Mouse (Mus musculus): ENCODE results near the gene Psmb11.

DNA sequence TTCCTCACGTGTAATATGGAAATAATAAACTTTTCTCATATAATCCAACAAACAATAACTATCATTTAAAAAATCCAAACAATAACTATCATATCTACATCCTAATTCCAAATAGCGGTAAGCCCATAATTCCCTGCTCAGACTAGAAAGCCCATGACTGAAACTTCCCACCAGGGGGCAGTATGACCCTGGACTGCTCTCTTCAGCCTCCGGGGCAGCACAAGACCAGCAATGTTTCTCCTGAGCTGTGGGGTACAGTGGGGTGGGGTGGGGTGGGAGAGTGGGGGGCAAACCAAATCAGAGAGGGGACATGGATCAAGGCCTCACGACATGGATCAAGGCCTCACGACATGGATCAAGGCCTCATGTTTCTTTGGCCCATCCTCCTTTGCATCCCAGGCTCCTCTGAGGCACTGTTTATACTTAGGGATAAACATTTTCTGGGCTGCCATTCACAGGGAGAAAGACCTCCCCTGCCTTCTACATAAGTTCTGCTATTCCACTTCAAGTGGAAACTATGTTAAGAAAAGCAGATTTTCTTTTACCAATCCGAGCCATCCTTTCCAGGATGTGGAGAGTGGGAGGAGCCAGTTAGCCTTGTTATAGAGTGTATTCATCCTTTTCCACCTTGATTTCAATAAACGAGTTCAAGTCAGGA is 37.4 kb upstream of the Psmb11 start:
- TF ChIP-seq CTCF (IDR thresholded peaks at IDR 0.05; ENCODE audit: control insufficient read depth, insufficient read depth, low read length): peak; percentile 69
- TF ChIP-seq POLR2A (IDR thresholded peaks at IDR 0.05; ENCODE audit: borderline replicate concordance, control insufficient read depth, low read depth, low read length): no peak

Measured in bone marrow, adult 2 months (tissue).